Mouse (Mus musculus): ENCODE measurements around the gene Aspg. TPM values are rescaled to one million over a fixed set of nuclear protein-coding genes. Genes with fewer than 3 reads are reported as not detected.

The Aspg gene
- not detected for polyA plus RNA-seq (2015; fragmentation: Illumina TruSeq; extraction: RNeasy Lipid Tissue Mini Kit (QIAGEN cat#74804); ENCODE audit: insufficient read depth, low read depth, low replicate concordance)

DNA sequence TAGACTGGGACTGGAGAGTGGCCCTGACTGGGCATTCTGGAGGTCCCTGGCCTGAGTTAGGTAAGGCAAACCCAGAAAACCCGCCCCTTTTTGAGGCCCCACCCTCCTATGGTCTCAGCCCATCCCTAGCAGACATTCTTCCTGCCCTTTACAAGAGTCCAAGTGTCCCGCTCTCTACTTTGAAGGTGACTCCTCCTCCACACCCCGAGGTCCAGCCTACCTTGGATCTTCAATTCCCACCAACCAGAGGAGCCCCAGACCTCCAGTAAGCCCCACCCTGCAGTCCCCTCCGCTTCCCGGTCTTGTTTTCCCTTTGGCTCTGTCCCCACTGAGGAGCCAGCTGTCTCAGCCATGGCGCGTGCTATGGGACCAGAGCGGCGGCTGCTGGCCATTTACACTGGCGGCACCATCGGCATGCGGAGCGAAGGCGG lies at the start of gene Aspg:
Gene Aspg, plus strand, starts transcription at position 139 of the 431 bp plus-strand sequence.

DNA sequence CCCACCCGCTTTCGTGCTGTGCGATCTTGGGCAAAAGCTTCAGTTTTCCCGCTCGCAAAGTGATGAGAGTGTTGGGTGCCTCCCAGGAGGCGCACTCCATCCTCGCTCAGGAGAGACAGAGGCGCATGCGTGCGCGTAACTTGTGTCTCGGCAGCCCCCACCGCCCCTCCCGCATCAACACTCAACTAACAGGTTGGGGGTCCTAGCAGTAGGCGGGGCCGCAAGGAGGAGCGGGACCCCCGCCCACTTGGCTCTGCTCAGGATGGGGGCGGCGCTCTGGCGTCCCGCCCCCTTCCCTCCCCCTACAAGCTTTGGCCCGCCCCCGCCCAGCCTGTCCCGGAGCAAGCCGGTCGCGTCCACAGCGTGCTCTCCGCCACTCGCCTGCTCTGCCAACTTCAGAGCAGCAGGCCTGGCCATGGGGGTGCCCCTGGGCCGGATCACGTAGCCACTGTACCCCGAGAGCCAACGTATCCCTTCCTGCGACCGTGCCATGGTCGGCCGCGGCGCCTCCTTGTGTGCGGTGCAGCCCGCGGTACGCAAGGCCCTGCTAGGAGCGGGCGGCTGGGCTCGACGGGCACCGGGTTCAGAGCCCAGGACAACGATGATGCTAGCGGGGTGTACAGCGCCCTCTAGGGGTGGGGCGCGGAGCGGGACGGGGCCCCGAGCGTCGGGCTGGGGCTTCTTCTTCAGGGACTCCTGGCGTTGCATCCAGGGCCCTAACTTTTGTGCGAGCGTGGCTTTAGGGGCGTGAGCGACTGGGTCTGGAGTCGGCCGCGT lies 39.6 kb downstream of the Aspg start, which contains the start of gene Kif26a:
Gene Kif26a, plus strand, starts transcription at position 334 of the 777 bp plus-strand sequence.

Other genes starting within 250 kb of the Aspg start
- 8.2 TPM for gene Ppp1r13b, start 198.6 kb upstream of the Aspg start, polyA plus RNA-seq (2015; fragmentation: Illumina TruSeq; extraction: RNeasy Lipid Tissue Mini Kit (QIAGEN cat#74804); ENCODE audit: insufficient read depth, low read depth, low replicate concordance)
- 98.7 TPM for gene Atp5mpl, start 139.7 kb upstream of the Aspg start, polyA plus RNA-seq (2015; fragmentation: Illumina TruSeq; extraction: RNeasy Lipid Tissue Mini Kit (QIAGEN cat#74804); ENCODE audit: insufficient read depth, low read depth, low replicate concordance)
- not detected for gene Tdrd9, start 135.1 kb upstream of the Aspg start, polyA plus RNA-seq (2015; fragmentation: Illumina TruSeq; extraction: RNeasy Lipid Tissue Mini Kit (QIAGEN cat#74804); ENCODE audit: insufficient read depth, low read depth, low replicate concordance)
- gene Rd3l, start 125.4 kb upstream of the Aspg start, polyA plus RNA-seq (2015; fragmentation: Illumina TruSeq; extraction: RNeasy Lipid Tissue Mini Kit (QIAGEN cat#74804); ENCODE audit: insufficient read depth, low read depth, low replicate concordance): not detected
- gene Kif26a, start 39.5 kb downstream of the Aspg start, polyA plus RNA-seq (2015; fragmentation: Illumina TruSeq; extraction: RNeasy Lipid Tissue Mini Kit (QIAGEN cat#74804); ENCODE audit: insufficient read depth, low read depth, low replicate concordance): 3.0 TPM